Mouse (Mus musculus) kidney, adult 2 months (tissue): Measurements from ENCODE around the gene D930007J09Rik. TPM values are rescaled to one million over a fixed set of nuclear protein-coding genes. Genes with fewer than 3 reads are reported as not detected.

ENCODE experiments used
- DNase-seq: peaks from one replicate; pipeline ENCODE4 v3.0.0; 2021
- H3K27ac ChIP-seq: fragments of 200-500 bp; 2 replicates; pipeline ENCODE4 v1.5.1; 2012; ENCODE audit warnings: low read depth, low read length, control low read depth, inconsistent platforms; ENCODE audit not compliant: insufficient read depth
- H3K27me3 ChIP-seq: fragments of 200-500 bp; replicated peaks from 2 replicates; pipeline ENCODE4 v1.6.1; 2012; ENCODE audit warnings: mild to moderate bottlenecking, moderate library complexity, low read length, inconsistent platforms; ENCODE audit not compliant: control insufficient read depth, insufficient read depth
- H3K36me3 ChIP-seq: fragments of 200-500 bp; 2 replicates; pipeline ENCODE4 v1.6.1; 2012; ENCODE audit warnings: mild to moderate bottlenecking, moderate library complexity, low read length, inconsistent platforms; ENCODE audit not compliant: control insufficient read depth, insufficient read depth
- H3K4me1 ChIP-seq: fragments of 200-500 bp; 2 replicates; pipeline ENCODE4 v1.6.1; 2011; ENCODE audit warnings: low read length; ENCODE audit not compliant: control insufficient read depth, insufficient read depth
- H3K4me3 ChIP-seq: fragments of 200-500 bp; 2 replicates; pipeline ENCODE4 v1.5.1; 2011; ENCODE audit warnings: mild to moderate bottlenecking, low read depth, low read length, control low read depth; ENCODE audit not compliant: insufficient read depth
- CTCF ChIP-seq: fragments of 200-500 bp; conservative IDR thresholded peaks from 2 replicates; pipeline ENCODE4 v1.5.1; 2011; ENCODE audit warnings: low read depth, mild to moderate bottlenecking, control low read depth, low read length, moderate library complexity, mixed read lengths; ENCODE audit not compliant: insufficient read depth, insufficient read length
- POLR2A ChIP-seq: fragments of 200-500 bp; IDR thresholded peaks from one replicate; pipeline ENCODE4 v1.6.1; 2011; ENCODE audit warnings: low read depth, low read length, control low read depth
- WGBS: fragments of 180-500 bp; shearing (Covaris S2); methylation state at CpG from one replicate; pipeline ENCODE4 v1.1.7; 2018; 5-methylcytosine and 5-hydroxymethylcytosine counted together
- polyA plus RNA-seq: library from polyadenylated mRNA; depleted of rRNA; stranded (reverse); fragments of >200 nt; gene quantifications from 2 replicates; pipeline ENCODE4 v1.2.3, GENCODE M21; 2012; rRNA removed

D930007J09Rik gene
- polyA plus RNA-seq, 1 experiment: not detected

GRCm38 (mm10) chr13:32759036-32759435, 43.6 kb downstream of the D930007J09Rik start:
- TF ChIP-seq POLR2A (no peak), CTCF (no peak)
- Histone ChIP-seq H3K27ac (no peak overlapping the region), H3K36me3 (no peaks in the 10 kb centered on the region), H3K27me3 (no peaks in the 10 kb centered on the region), H3K4me3 (no peak overlapping the region), H3K4me1 (no peaks in the 10 kb centered on the region)
- DNase-seq: no peak
- WGBS: 57% methylated on average over 4 of the region's 4 CpGs

Other genes starting within 250 kb of the D930007J09Rik start
- 0.12 and 0.66 TPM in 2 replicates for gene Mylk4, start 18.9 kb downstream of the D930007J09Rik start, polyA plus RNA-seq
- 25.5 and 27.6 TPM in 2 replicates for gene Wrnip1, start 811 bp downstream of the D930007J09Rik start, polyA plus RNA-seq
- gene Serpinb1a, start 48.3 kb upstream of the D930007J09Rik start, polyA plus RNA-seq: 6.9 and 7.7 TPM in 2 replicates
- gene Serpinb1c, start 95.4 kb upstream of the D930007J09Rik start, polyA plus RNA-seq: 0.11 TPM in 1 of 2 replicates, not detected in the other
- 6.1 and 7.1 TPM in 2 replicates for gene Serpinb6b, start 162.4 kb upstream of the D930007J09Rik start, polyA plus RNA-seq
- gene Serpinb9, start 200.4 kb upstream of the D930007J09Rik start, polyA plus RNA-seq: 9.7 and 14.2 TPM in 2 replicates
- 0.03 and 0.08 TPM in 2 replicates for gene Serpinb9b, start 224.6 kb upstream of the D930007J09Rik start, polyA plus RNA-seq